Mouse (Mus musculus) gastrocnemius, adult 18-20 months (tissue): Measurements from ENCODE around the gene Fnbp4. TPM values are rescaled to one million over a fixed set of nuclear protein-coding genes. Genes with fewer than 3 reads are reported as not detected.

Source experiments
- DNase-seq: peaks from one replicate; pipeline ENCODE4 v3.0.0; 2021; ENCODE audit warnings: low spot score
- long read RNA-seq, 2 experiments: library from polyadenylated mRNA; stranded (forward); transcript quantifications; one replicate each; pipeline ENCODE4 v2.0.0; 2021
- total RNA-seq, 2 experiments: library from RNA; stranded (reverse); gene quantifications; 2 replicates each; pipeline ENCODE4 v1.2.3; 2021

The Fnbp4 gene
- total RNA-seq, result 10 to 100 TPM; 12.3 to 12.4 TPM
- long read RNA-seq, experiment 1, full-length matches to known transcripts, result 3 of 12 reads
- long read RNA-seq, experiment 1, partial matches to known transcripts, result 3 of 12 reads
- long read RNA-seq, experiment 1, other reads (novel, unspliced or antisense), result 6 of 12 reads
- long read RNA-seq, experiment 2, full-length matches to known transcripts, result 2 of 6 reads
- long read RNA-seq, experiment 2, partial matches to known transcripts, result 1 of 6 reads
- long read RNA-seq, experiment 2, other reads (novel, unspliced or antisense), result 3 of 6 reads

- DNase-seq, result peak; percentile 98
Observed at GRCm38 (mm10) chr2:90745053-90745678, at the start of gene Fnbp4. TSS of gene Fnbp4 (plus strand) at chr2:90745370.

DNA sequence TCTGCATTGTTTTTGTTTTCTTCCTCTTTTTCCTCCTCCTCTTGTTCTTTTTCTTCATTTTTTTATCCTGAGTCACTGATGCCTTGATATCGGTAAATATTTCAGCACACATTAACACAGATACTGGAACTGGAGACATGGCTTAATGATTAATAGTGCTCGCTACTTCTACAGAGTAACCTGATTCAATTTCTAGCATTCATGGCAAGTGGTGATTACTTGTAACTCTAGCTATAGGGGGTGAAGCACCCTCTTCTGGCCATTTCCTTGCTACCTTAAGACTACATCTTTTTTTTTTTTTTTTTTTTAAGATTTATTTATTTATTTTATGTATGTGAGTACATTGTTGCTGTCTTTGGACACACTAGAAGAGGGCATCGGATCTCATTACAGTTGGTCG, 44.2 kb upstream of the Fnbp4 start:
- DNase-seq, result no peak

GRCm38 (mm10) chr2:90708548-90708947, 36.6 kb upstream of the Fnbp4 start:
- no peak for DNase-seq

- DNase-seq, result no peak
Observed at GRCm38 (mm10) chr2:90715555-90716092, 29.5 kb upstream of the Fnbp4 start.

- DNase-seq, result no peak
Observed at GRCm38 (mm10) chr2:90717366-90717765, 27.8 kb upstream of the Fnbp4 start.

DNA sequence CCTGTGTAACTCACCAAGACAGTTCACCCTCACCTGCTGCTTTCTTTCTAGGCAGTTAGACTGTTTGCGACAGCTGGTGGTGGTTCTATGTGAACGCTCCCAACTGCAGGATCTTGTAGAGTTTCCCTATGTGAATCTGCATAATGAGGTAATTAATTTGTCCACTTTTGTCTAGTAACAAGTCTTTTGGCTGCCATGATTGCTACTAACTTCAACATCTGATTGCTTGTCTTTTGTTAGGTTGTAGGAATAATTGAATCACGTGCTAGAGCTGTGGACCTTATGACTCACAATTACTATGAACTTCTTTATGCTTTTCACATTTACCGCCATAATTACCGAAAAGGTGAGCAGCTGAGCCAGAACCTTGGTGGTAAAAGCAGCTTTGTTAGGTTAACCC, 27.2 kb upstream of the Fnbp4 start:
- DNase-seq, result no peak

DNA sequence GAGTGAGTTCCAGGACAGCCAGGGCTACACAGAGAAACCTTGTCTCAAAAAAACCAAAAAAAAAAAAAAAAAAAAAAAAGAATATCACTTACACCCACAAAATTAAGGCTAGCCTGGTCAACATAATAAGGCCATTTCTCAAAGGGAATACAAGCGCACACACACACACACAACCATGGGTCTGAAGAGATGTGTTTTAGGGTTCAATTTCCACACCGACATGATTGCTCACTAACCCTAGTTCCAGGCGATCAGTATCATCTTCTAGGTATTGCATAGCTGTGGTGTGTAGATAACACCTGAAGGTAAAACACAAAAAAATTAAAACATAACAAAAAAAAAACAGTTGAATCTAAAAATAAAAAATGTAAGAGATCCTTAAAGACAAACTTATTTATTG, 18.4 kb upstream of the Fnbp4 start:
- no peak for DNase-seq

- DNase-seq, result no peak
Observed at GRCm38 (mm10) chr2:90735326-90735725, 9.8 kb upstream of the Fnbp4 start.

DNA sequence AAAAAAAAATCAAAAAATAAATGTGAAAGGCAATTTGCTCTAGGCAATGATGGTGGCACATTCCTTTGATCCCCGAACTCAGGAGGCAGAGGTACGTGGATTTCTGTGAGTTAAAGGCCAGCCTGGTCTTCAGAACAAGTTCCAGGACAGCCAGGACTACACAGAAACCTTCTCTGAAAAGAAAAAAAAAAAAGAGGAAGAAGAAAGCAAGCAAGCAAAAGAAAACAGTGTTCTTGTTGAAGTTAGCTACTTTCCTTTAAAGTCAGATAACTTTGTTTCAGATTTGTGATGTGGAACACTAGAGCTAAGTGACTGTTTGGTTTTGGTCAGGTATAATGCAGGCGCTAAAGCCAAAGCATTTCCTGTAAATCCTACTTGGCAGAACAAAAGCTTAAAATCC, 6.4 kb upstream of the Fnbp4 start:
- DNase-seq, result no peak

- DNase-seq, result no peak
Observed at GRCm38 (mm10) chr2:90739327-90739726, 5.8 kb upstream of the Fnbp4 start.

GRCm38 (mm10) chr2:90739921-90740320, 5.2 kb upstream of the Fnbp4 start:
- no peak for DNase-seq

DNA sequence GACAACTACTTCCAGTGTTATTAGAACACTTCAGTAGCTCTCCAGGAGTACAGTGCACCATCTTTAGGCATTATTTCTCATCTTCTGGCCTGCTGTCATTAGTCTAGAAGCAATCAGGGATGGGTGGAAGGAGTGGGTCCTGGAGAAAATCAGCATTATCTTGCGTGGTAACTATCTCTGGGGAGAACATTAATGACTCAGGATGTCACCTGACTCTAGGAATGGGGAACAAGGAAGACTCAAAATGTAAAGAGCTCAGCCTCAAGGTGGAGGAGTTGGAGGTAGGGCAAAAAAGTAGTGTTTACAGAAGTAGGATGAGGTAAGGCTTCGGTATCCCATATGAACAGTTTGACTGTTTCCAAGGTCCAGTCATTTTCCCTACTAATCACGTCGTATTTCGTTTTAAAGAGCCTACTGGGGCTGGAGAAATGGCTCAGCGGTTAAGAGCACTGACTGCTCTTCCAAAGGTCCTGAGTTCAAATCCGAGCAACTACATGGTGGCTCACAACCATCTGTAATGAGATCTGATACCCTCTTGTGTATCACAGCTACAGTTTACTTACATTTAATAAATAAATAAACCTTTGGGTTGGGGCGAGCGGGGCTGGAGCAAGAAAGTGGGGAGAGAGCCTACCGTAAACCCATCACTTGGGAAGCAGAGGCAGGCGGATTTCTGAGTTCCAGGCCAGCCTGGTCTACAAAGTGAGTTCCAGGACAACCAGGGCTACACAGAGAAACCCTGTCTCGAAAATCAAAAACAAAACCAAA, 701 bp upstream of the Fnbp4 start:
- peak; percentile 3 for DNase-seq

DNA sequence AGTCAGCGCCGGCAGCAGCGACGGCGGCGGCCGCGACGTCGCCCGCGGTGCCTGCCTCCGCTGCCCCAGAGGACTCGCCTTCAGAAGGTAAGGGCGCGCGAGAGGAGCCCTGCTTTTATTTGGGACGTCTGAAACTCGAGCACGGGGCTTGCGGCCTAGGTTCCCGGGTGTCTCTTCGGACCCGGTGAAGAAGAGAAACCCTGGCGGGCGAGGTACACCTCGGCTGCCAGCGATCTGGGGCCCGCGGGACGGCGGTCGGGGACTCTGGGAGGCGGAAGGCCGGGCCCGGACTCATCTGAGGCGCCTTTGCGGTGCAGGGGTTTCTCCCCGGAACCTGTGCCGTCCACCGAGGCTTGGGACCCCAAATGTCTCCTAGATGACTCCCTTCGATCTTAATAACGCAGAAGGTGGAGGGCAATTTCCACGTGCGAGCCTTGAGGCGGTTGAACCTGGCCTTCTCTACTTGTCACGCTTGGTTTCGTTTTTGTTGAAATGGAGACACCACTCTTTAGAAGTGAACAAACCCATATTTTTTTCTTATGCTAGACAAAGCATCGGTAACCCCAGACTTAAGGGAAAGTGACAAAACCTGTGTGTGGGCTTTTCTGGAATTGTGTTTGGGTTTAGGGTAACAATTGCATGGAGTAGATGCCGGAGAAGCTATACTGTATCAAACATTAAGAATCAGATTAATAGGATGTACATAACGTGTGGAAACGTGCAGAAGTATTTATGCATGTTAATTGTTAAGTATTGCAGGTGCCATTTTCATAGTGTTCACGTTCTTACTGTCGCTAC, 769 bp downstream of the Fnbp4 start:
- DNase-seq, result no peak

- no peak for DNase-seq
Observed at GRCm38 (mm10) chr2:90746538-90746865, 1.3 kb downstream of the Fnbp4 start.

DNA sequence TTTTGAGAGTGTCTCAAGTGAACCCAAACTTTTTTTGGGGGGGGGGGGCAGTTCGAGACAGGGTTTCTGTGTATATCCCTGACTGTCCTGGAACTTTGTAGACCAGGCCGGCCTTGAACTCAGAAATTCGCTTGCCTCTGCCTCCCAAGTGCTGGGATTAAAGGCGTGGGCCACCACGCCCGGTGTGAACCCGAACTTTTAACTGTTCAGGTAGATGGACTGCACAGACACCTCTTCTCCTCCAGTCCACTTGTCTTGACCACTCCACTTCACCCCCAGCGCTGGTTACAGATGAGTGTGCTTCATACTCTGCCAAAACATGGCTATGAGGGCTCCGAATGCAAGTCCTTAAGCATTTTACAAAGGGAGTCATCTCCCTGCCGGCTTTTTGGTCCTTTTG, 2.0 kb downstream of the Fnbp4 start:
- no peak for DNase-seq

DNA sequence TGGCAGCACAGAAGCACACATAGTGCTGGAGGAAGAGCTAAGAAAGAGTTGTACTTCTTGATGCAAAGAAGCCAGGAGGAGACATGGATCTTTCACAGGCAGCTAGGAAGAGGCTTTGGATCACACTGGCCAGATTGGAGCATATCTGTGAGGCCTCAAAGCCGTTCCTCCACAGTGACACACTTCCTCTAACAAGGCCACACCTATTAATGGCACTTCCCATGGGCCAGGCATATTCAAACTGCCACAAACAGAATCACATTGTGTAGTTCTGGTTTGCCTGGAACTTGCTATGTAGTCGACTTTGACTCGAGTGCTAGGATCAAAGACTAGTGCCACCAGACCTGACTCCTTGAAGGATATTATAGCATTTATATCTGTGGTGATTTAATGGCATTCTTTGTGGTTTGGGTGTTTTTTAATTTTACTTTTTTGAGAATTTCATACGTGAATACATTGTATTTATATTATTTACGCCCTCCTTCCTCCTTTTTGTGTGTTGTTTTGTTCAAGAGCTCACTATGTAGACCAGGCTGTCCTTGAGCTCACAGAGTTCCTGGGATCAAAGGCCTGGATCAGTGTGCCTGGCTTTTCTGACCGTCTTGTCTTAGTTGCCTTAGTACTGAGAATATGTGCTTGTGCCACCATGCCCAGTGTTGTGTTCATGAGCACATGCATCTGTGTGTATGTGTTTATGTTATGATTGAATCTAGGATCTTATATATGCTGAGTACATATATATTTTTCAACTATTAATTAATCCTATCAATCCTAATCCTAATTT, 4.7 kb downstream of the Fnbp4 start:
- no peak for DNase-seq

GRCm38 (mm10) chr2:90753565-90753964, 8.4 kb downstream of the Fnbp4 start:
- no peak for DNase-seq

DNA sequence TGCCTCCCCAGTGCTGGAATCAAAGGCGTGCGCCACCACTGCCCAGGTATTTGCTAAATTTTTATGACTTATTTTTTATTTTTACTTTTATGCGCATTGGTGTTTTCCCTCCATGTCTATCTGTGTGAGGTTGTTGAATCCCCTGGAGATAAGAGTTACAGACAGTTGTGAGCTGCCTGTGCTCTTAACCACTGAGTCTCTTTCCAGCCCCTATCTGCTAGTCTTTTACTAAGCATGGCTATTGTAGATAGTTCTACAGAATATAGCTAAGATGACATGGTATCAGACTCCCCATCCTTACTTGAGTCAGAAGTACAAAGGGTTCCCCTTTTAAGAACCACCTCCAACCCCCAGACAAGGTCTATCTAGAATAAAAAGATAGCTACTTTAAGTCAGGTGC, 9.0 kb downstream of the Fnbp4 start:
- no peak for DNase-seq

GRCm38 (mm10) chr2:90765123-90765522, 20.0 kb downstream of the Fnbp4 start:
- no peak for DNase-seq

- no peak for DNase-seq
Observed at GRCm38 (mm10) chr2:90781323-90781722, 36.2 kb downstream of the Fnbp4 start.

DNA sequence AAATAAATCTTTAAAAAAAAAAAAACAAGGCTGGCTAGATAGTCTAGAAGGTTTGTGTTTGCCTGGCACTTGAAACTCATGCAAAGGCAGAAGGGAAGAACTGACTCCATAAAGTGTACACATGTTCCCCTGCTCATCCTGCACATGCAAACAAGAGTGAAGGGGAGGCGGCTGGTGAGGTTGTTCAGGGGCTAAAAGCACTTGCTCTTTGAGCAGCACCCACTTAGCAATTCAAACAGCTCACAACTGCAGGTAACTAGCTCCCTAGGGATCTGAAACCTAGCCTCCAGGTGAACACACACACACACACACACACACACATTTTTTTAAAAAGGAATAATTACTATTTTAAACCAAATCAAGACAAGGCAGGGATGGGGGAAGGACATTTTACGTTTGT, 36.8 kb downstream of the Fnbp4 start:
- DNase-seq, result no peak
